Mouse (Mus musculus) limb, embryonic 15.5 days (tissue): ENCODE data around the gene Srbd1. TPM values are rescaled to one million over a fixed set of nuclear protein-coding genes. Genes with fewer than 3 reads are reported as not detected.

Source experiments
- ATAC-seq: fragments of 200-750 bp; cut with Nextera tagmentation; 2 replicates; pipeline ENCODE4 v1.8.0; 2017; ENCODE audit warnings: low read depth, moderate TSS enrichment; ENCODE audit not compliant: insufficient number of reproducible peaks, low FRiP score, low TSS enrichment
- H3K27ac ChIP-seq: fragments of 300-500 bp; sonication (generic); 2 replicates; pipeline ENCODE4 v1.5.1; 2015; ENCODE audit warnings: moderate library complexity, mild to moderate bottlenecking, inconsistent platforms
- H3K27me3 ChIP-seq: fragments of 300-500 bp; sonication (generic); 2 replicates; pipeline ENCODE4 v1.6.1; 2015; ENCODE audit warnings: inconsistent platforms
- H3K36me3 ChIP-seq: fragments of 300-500 bp; sonication (generic); 2 replicates; pipeline ENCODE4 v1.6.1; 2015; ENCODE audit warnings: inconsistent platforms
- H3K4me1 ChIP-seq: fragments of 300-500 bp; sonication (generic); 2 replicates; pipeline ENCODE4 v1.6.1; 2015; ENCODE audit warnings: inconsistent platforms
- H3K4me2 ChIP-seq: fragments of 300-500 bp; sonication (generic); 2 replicates; pipeline ENCODE4 v1.6.1; 2015; ENCODE audit warnings: mild to moderate bottlenecking, inconsistent platforms
- H3K4me3 ChIP-seq: fragments of 300-500 bp; sonication (generic); 2 replicates; pipeline ENCODE4 v1.5.1; 2015; ENCODE audit warnings: mild to moderate bottlenecking, inconsistent platforms
- H3K9ac ChIP-seq: fragments of 300-500 bp; sonication (generic); 2 replicates; pipeline ENCODE4 v1.6.1; 2015; ENCODE audit warnings: inconsistent platforms
- H3K9me3 ChIP-seq: fragments of 300-500 bp; sonication (generic); 2 replicates; pipeline ENCODE4 v1.6.1; 2016; ENCODE audit warnings: inconsistent platforms
- WGBS: fragments of 180-500 bp; shearing (Covaris S2); methylation state at CpG from one replicate; pipeline ENCODE4 v1.1.7; 2015; 5-methylcytosine and 5-hydroxymethylcytosine counted together
- polyA plus RNA-seq: library from polyadenylated mRNA; unstranded; fragments of >200 nt; fragmentation: Nextera tagmentation; extraction: Ambion mirVana; gene quantifications from 2 replicates; pipeline ENCODE4 v1.2.1, GENCODE M21; 2015

The Srbd1 gene
- polyA plus RNA-seq, 1 experiment from 2014 or later = 14.5 TPM

DNA sequence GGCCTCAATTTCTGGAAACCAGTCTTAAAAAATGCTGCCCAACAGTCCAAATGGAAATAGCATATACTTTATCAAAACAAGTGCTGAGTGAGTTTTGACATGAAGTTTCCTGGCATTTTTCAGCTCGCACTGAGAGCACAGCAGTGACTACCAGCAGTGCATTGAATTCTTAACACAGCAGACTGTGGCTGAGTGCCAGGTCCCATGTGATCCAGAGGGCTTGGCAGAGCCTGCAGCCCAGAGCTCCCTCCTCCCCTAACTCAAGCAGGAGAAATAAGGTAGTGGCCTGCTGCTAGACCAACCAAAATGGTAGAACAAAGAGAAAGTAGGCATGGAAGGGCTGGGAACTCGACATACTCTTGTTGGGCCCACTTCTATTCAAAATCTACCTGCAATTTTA, 149.2 kb downstream of the Srbd1 start:
- H3K4me2 ChIP-seq = no peak overlapping the region
- H3K27ac ChIP-seq = peak overlapping the region; percentile 30
- ATAC-seq = peak; percentile 79; the same call in 1 of the 2 replicates
- WGBS = 55% methylated on average over 2 of the region's 2 CpGs
- H3K9ac ChIP-seq = no peak overlapping the region
- no peak overlapping the region for H3K4me3 ChIP-seq
- peaks cover 8% of the 10 kb centered on the region; the same call in 1 of the 2 replicates for H3K36me3 ChIP-seq
- H3K27me3 ChIP-seq = no peaks in the 10 kb centered on the region
- H3K4me1 ChIP-seq = 0 out of 2 replicates have a peak, but pooled peaks cover 6% of the 10 kb centered on the region
- no peaks in the 10 kb centered on the region for H3K9me3 ChIP-seq

GRCm38 (mm10) chr17:85995086-85995485, 149.9 kb downstream of the Srbd1 start:
- 0 out of 2 replicates have a peak, but pooled peaks cover 6% of the 10 kb centered on the region for H3K4me1 ChIP-seq
- no peak overlapping the region for H3K9ac ChIP-seq
- 0 out of 2 replicates have a peak, but pooled peaks cover 6% of the 10 kb centered on the region for H3K36me3 ChIP-seq
- no peaks in the 10 kb centered on the region for H3K9me3 ChIP-seq
- 62% methylated on average over 4 of the region's 4 CpGs for WGBS
- peak overlapping the region; percentile 30 for H3K27ac ChIP-seq
- no peak overlapping the region for H3K4me3 ChIP-seq
- no peak overlapping the region for H3K4me2 ChIP-seq
- ATAC-seq = no peak
- no peaks in the 10 kb centered on the region for H3K27me3 ChIP-seq

- H3K27ac ChIP-seq = no peak overlapping the region
- WGBS = 49% methylated on average over 12 of the region's 12 CpGs
- no peak for ATAC-seq
- no peak overlapping the region for H3K4me3 ChIP-seq
- no peak overlapping the region for H3K9ac ChIP-seq
- peaks cover 5% of the 10 kb centered on the region for H3K4me1 ChIP-seq
- H3K9me3 ChIP-seq = no peaks in the 10 kb centered on the region
- H3K36me3 ChIP-seq = peaks cover 4% of the 10 kb centered on the region; the same call in 1 of the 2 replicates
- no peaks in the 10 kb centered on the region for H3K27me3 ChIP-seq
- H3K4me2 ChIP-seq = no peak overlapping the region
Observed at GRCm38 (mm10) chr17:85989058-85989769, 155.8 kb downstream of the Srbd1 start.

DNA sequence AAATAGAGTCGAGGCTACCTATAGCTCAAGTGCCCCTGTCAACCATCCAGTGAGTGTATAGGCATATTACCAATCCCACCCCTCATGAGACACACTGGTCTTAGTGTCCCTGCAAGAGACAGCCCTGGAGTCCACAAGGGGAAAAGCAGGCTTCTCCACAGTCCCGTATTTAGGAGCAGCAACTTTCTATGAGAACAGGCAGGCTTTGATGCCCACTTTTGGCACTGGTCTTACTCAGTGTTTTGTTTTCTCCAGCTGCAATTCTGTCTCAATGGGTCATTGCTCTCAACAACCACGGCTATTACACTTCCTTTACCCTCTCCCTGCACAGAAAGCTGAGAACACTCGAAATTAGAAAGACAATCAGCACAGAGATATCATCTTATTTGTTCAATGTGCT, 157.4 kb downstream of the Srbd1 start:
- Histone ChIP-seq H3K4me3 (no peak overlapping the region), H3K9ac (no peak overlapping the region), H3K4me1 (peaks cover 5% of the 10 kb centered on the region), H3K27me3 (no peaks in the 10 kb centered on the region), H3K9me3 (no peaks in the 10 kb centered on the region), H3K4me2 (no peak overlapping the region), H3K36me3 (peaks cover 4% of the 10 kb centered on the region; the same call in 1 of the 2 replicates), H3K27ac (no peak overlapping the region)
- no peak for ATAC-seq
- WGBS = 73% methylated on average over 4 of the region's 4 CpGs

- H3K27me3 ChIP-seq = no peaks in the 10 kb centered on the region
- peaks cover 4% of the 10 kb centered on the region; the same call in 1 of the 2 replicates for H3K36me3 ChIP-seq
- 70% methylated on average over 4 of the region's 4 CpGs for WGBS
- H3K9me3 ChIP-seq = no peaks in the 10 kb centered on the region
- H3K9ac ChIP-seq = no peak overlapping the region
- no peak overlapping the region for H3K4me2 ChIP-seq
- ATAC-seq = no peak
- H3K4me3 ChIP-seq = no peak overlapping the region
- no peak overlapping the region for H3K27ac ChIP-seq
- peaks cover 5% of the 10 kb centered on the region for H3K4me1 ChIP-seq
Observed at GRCm38 (mm10) chr17:85986624-85987023, 158.4 kb downstream of the Srbd1 start.

GRCm38 (mm10) chr17:85986181-85986580, 158.8 kb downstream of the Srbd1 start:
- 90% methylated on average over 2 of the region's 2 CpGs for WGBS
- Histone ChIP-seq H3K27me3 (no peaks in the 10 kb centered on the region), H3K36me3 (peaks cover 4% of the 10 kb centered on the region; the same call in 1 of the 2 replicates), H3K27ac (no peak overlapping the region), H3K4me3 (no peak overlapping the region), H3K4me1 (peaks cover 5% of the 10 kb centered on the region), H3K4me2 (no peak overlapping the region), H3K9ac (no peak overlapping the region), H3K9me3 (no peaks in the 10 kb centered on the region)
- no peak for ATAC-seq

DNA sequence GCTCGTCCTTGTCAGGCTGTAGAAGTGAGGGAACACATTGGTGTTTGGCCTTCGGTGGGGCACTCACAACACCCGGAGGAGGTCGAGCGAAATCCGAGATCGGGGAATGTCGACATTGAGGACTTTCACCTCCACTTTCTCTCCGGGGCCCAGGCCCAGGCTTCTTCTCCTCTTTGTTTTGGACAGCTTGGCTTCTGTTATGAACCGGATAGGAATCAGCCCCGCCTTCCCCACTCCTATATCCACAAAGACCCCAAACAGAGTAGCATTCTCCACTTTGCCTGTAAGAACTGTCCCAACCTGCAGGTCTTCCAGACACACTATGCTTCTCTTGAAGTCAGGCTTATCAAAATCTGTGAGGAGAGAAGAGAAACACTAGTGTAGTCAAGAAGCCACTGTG, 159.8 kb downstream of the Srbd1 start:
- Histone ChIP-seq H3K4me2 (no peak overlapping the region), H3K27me3 (no peaks in the 10 kb centered on the region), H3K9me3 (no peaks in the 10 kb centered on the region), H3K4me1 (peaks cover 5% of the 10 kb centered on the region), H3K27ac (no peak overlapping the region), H3K9ac (no peak overlapping the region), H3K4me3 (no peak overlapping the region), H3K36me3 (peaks cover 4% of the 10 kb centered on the region; the same call in 1 of the 2 replicates)
- ATAC-seq = no peak
- WGBS = 86% methylated on average over 11 of the region's 11 CpGs

- Histone ChIP-seq H3K9ac (no peak overlapping the region), H3K27me3 (no peaks in the 10 kb centered on the region), H3K27ac (no peak overlapping the region), H3K9me3 (no peaks in the 10 kb centered on the region), H3K4me1 (peaks cover 8% of the 10 kb centered on the region), H3K4me2 (no peak overlapping the region), H3K4me3 (no peak overlapping the region), H3K36me3 (no peaks in the 10 kb centered on the region)
- 97% methylated on average over 4 of the region's 4 CpGs for WGBS
- ATAC-seq = no peak
Observed at GRCm38 (mm10) chr17:85982271-85982670, 162.7 kb downstream of the Srbd1 start.

DNA sequence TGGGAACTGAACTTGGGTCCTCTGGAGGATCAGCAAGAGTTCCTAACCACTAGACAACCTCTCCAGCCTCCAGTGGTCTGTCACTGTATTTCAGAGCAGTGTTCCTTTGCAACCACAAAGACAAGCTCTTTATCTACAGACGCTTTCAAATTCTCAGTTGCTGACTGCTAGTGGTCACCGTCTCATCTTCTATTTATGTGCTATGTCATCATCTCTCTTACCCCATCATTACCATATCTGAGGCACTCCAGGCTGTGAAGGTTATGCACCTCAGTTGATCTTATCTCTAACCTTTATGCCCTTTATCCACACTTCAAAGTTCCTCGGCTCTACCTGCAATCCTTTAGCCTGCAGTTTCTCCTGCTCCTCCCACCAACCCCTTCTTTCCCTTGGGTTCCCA, 163.1 kb downstream of the Srbd1 start:
- H3K36me3 ChIP-seq = no peaks in the 10 kb centered on the region
- H3K9ac ChIP-seq = no peak overlapping the region
- no peaks in the 10 kb centered on the region for H3K9me3 ChIP-seq
- WGBS = 93% methylated on average over 3 of the region's 3 CpGs
- H3K27me3 ChIP-seq = no peaks in the 10 kb centered on the region
- H3K4me2 ChIP-seq = no peak overlapping the region
- H3K27ac ChIP-seq = no peak overlapping the region
- peaks cover 8% of the 10 kb centered on the region for H3K4me1 ChIP-seq
- H3K4me3 ChIP-seq = no peak overlapping the region
- no peak for ATAC-seq

- no peak for ATAC-seq
- no peak overlapping the region for H3K4me3 ChIP-seq
- no peak overlapping the region for H3K4me2 ChIP-seq
- H3K36me3 ChIP-seq = no peaks in the 10 kb centered on the region
- H3K9ac ChIP-seq = no peak overlapping the region
- no peak overlapping the region for H3K27ac ChIP-seq
- H3K4me1 ChIP-seq = peaks cover 14% of the 10 kb centered on the region; the same call in 1 of the 2 replicates
- no peaks in the 10 kb centered on the region for H3K27me3 ChIP-seq
- H3K9me3 ChIP-seq = no peaks in the 10 kb centered on the region
- WGBS = 38% methylated on average over 8 of the region's 8 CpGs
Observed at GRCm38 (mm10) chr17:85978876-85979275, 166.1 kb downstream of the Srbd1 start.

DNA sequence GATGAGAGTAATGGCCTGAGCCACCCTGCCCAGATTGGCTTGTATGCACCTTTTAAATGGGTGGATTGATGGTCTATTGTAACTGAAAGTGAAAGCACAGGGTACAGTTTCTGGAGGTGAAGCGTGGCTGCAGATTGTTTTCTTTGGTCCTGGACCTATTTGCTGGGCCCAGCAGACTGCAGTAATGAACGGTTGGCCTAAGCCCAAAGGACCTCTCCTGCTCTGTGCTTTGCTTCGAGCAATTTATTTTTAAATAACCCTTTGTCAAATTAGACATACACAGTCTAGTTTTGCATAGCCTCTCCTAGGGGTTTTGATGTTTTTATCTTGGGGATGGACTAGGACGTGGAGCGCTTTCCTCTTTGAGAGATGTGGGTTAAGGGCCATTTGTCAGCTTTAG, 169.9 kb downstream of the Srbd1 start:
- 49% methylated on average over 5 of the region's 5 CpGs for WGBS
- Histone ChIP-seq H3K9me3 (no peaks in the 10 kb centered on the region), H3K4me2 (0 out of 2 replicates have a peak overlapping the region, but pooled peaks have one; percentile 5), H3K4me3 (no peak overlapping the region), H3K9ac (no peak overlapping the region), H3K27me3 (no peaks in the 10 kb centered on the region), H3K4me1 (peaks cover 14% of the 10 kb centered on the region; the same call in 1 of the 2 replicates), H3K27ac (peak overlapping the region; percentile 13; the same call in 1 of the 2 replicates), H3K36me3 (no peaks in the 10 kb centered on the region)
- no peak for ATAC-seq

GRCm38 (mm10) chr17:85974591-85974990, 170.4 kb downstream of the Srbd1 start:
- Histone ChIP-seq H3K36me3 (no peaks in the 10 kb centered on the region), H3K27me3 (no peaks in the 10 kb centered on the region), H3K9me3 (no peaks in the 10 kb centered on the region), H3K9ac (no peak overlapping the region), H3K4me3 (no peak overlapping the region), H3K4me2 (0 out of 2 replicates have a peak overlapping the region, but pooled peaks have one; percentile 5), H3K4me1 (peaks cover 14% of the 10 kb centered on the region; the same call in 1 of the 2 replicates), H3K27ac (peak overlapping the region; percentile 13; the same call in 1 of the 2 replicates)
- WGBS = 84% methylated on average over 8 of the region's 8 CpGs
- ATAC-seq = no peak
